Mouse (Mus musculus): Measurements from ENCODE around the gene Cops7b. TPM values are rescaled to one million over a fixed set of nuclear protein-coding genes. Genes with fewer than 3 reads are reported as not detected.
"Not testable (repeated sequence)": the region's sequence is repeated elsewhere in the genome, so short reads cannot be mapped to it uniquely, and the experiment has no call there.

Cops7b gene
- polyA plus RNA-seq (2015; fragmentation: Nextera tagmentation; extraction: Ambion mirVana) = 32.5 and 32.6 TPM in 2 replicates

DNA sequence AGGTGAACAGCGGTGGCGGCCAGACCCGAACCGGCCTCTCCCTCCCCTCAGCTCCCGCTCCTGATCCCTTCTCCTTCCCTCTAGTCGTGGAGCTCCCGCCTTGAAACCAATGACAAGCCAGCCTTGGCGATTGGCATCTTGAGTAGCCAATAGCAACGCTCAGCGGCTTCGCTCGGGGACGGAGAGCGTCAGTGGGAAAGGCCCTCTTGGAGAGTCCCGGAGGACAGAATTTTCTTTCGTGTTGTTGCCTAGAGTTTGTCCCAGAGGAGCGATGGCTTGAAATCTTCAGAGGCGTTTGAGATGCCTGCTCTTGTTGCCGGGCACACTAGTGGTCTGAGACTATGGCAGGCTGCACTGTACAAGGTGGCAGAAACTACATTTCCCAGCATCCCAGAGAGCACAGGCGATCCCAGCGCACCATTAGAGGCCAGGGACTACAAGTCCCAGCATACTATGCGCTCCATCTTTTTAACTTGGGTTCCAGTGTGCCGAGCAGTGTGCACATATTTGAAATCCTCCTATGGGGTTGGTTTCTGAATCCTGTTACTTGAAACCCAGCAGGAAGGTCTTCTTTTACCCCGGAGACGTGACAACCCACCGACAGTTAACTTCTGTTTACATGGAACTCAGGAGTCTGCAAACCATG is at the start of gene Cops7b, which contains the start of gene Pde6d:
Gene Cops7b, plus strand, starts transcription at position 454 of the 646 bp plus-strand sequence.
Gene Pde6d, minus strand, starts transcription at position 179 of the 646 bp plus-strand sequence.
- peak within 1 kb of the TSS; percentile 56 for H3K27ac ChIP-seq (ENCODE audit: low read length)
- H3K4me3 ChIP-seq (replicated peaks; ENCODE audit: low read length) = peak within 1 kb of the TSS; percentile 83
- peaks cover 13% of the 10 kb centered on the region for H3K4me1 ChIP-seq (ENCODE audit: control insufficient read depth, insufficient read depth, low read length)
- H3K9ac ChIP-seq (ENCODE audit: low read length) = peak within 1 kb of the TSS; percentile 88
- under 1% methylated on average over 26 of the region's 26 CpGs for WGBS
- no peaks in the 10 kb centered on the region for H3K9me3 ChIP-seq (replicated peaks; ENCODE audit: control insufficient read depth, low read length)
- H3K36me3 ChIP-seq (ENCODE audit: control insufficient read depth, insufficient read depth, low read length) = no peaks in the 10 kb centered on the region
- peak; percentile 96 for ATAC-seq (ENCODE audit: insufficient read depth, low FRiP score)
- peak within 1 kb of the TSS; percentile 80 for H3K4me2 ChIP-seq (ENCODE audit: low read depth, low read length)
- no peaks in the 10 kb centered on the region for H3K27me3 ChIP-seq (ENCODE audit: control insufficient read depth, insufficient read depth, low read length)

DNA sequence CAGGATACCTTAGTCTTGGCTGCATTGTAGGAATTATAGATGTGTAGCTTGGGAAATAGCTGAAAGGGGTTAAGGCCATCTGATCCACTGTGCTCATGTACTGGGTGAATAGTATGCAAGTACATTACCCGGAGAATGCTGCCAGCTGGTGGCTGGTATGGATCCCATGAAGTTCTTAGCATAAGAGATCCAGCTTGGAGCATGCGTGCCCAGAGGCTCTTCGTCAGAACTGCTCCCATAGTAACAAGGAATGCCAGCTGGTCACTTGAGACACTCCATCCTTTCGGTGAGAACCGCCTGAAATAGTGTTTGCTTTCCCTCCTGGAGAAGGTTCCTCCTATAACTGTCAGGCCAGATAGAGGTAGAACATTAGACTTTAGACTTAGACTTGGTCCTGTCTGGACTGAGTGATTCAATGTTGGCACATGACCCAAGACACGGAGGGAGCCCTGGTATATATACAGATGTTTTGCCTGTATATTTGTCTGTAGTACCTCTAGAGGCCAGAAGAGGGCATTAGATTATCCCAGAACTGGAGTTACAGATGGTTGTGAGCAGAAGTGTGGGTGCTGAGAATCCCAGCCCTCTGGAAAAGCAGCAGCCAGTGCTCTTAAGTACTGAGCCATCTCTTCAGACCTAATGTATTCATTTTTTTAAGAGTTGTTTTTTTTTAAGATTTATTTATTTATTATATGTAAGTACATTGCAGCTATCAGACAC is 49.1 kb upstream of the Cops7b start:
- H3K4me1 ChIP-seq (ENCODE audit: control insufficient read depth, insufficient read depth, low read length) = peaks cover 18% of the 10 kb centered on the region
- no peak overlapping the region for H3K4me2 ChIP-seq (ENCODE audit: low read depth, low read length)
- no peak overlapping the region for H3K4me3 ChIP-seq (replicated peaks; ENCODE audit: low read length)
- no peak for ATAC-seq (ENCODE audit: insufficient read depth, low FRiP score)
- H3K9ac ChIP-seq (ENCODE audit: low read length) = no peak overlapping the region
- H3K36me3 ChIP-seq (ENCODE audit: control insufficient read depth, insufficient read depth, low read length) = no peaks in the 10 kb centered on the region
- no peaks in the 10 kb centered on the region for H3K9me3 ChIP-seq (replicated peaks; ENCODE audit: control insufficient read depth, low read length)
- no peak overlapping the region for H3K27ac ChIP-seq (ENCODE audit: low read length)
- WGBS = 88% methylated on average over 6 of the region's 6 CpGs
- H3K27me3 ChIP-seq (ENCODE audit: control insufficient read depth, insufficient read depth, low read length) = no peaks in the 10 kb centered on the region

DNA sequence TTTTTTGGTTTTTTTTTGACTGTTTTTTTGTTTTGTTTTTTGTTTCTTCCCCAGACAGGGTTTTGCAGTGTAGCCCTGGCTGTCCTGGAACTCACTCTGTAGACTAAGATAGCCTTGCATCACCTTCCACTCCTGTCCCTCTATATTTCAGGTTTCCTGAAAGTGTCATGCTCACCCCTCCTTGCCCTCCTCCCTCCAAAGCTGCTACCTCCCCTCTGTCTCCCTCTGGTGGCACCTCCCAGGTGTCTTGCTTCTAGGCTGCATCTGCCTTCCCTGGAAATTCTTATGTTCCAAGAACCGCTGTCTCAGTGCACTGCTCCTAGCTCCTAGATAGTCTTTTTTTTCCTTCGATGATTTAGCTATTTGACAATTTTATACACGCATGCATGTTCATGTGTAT is 44.3 kb upstream of the Cops7b start:
- 60% methylated on average over 3 of the region's 3 CpGs for WGBS
- Histone ChIP-seq H3K27me3 (ENCODE audit: control insufficient read depth, insufficient read depth, low read length) (no peaks in the 10 kb centered on the region), H3K27ac (ENCODE audit: low read length) (no peak overlapping the region)

DNA sequence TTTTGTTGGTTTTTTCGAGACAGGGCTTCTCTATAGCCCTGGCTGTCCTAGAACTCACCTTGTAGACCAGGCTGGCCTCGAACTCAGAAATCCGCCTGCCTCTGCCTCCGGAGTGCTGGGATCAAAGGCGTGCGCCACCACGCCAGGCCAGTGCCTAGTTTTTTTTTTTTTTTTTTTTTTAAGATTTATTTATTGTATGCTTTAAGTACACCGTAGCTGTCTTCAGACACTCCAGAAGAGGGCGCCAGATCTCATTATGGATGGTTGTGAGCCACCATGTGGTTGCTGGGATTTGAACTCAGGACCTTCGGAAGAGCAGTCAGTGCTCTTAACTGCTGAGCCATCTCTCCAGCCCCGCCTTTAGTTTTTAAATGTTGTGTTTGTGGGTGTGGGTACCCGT is 43.1 kb upstream of the Cops7b start:
- 86% methylated on average over 12 of the region's 12 CpGs for WGBS
- H3K9me3 ChIP-seq (replicated peaks; ENCODE audit: control insufficient read depth, low read length); H3K36me3 ChIP-seq (ENCODE audit: control insufficient read depth, insufficient read depth, low read length); ATAC-seq (ENCODE audit: insufficient read depth, low FRiP score); H3K4me2 ChIP-seq (ENCODE audit: low read depth, low read length); H3K27me3 ChIP-seq (ENCODE audit: control insufficient read depth, insufficient read depth, low read length); H3K9ac ChIP-seq (ENCODE audit: low read length); H3K27ac ChIP-seq (ENCODE audit: low read length); H3K4me3 ChIP-seq (replicated peaks; ENCODE audit: low read length); H3K4me1 ChIP-seq (ENCODE audit: control insufficient read depth, insufficient read depth, low read length): not testable (repeated sequence)

More for the DNA sequence above, 44.3 kb upstream of the Cops7b start:
- H3K4me2 ChIP-seq (ENCODE audit: low read depth, low read length) = no peak overlapping the region
- no peak overlapping the region for H3K4me3 ChIP-seq (replicated peaks; ENCODE audit: low read length)
- H3K9ac ChIP-seq (ENCODE audit: low read length) = no peak overlapping the region
- H3K36me3 ChIP-seq (ENCODE audit: control insufficient read depth, insufficient read depth, low read length) = 0 out of 2 replicates have a peak, but pooled peaks cover 3% of the 10 kb centered on the region
- H3K9me3 ChIP-seq (replicated peaks; ENCODE audit: control insufficient read depth, low read length) = no peaks in the 10 kb centered on the region
- no peak for ATAC-seq (ENCODE audit: insufficient read depth, low FRiP score)
- no peaks in the 10 kb centered on the region for H3K4me1 ChIP-seq (ENCODE audit: control insufficient read depth, insufficient read depth, low read length)

DNA sequence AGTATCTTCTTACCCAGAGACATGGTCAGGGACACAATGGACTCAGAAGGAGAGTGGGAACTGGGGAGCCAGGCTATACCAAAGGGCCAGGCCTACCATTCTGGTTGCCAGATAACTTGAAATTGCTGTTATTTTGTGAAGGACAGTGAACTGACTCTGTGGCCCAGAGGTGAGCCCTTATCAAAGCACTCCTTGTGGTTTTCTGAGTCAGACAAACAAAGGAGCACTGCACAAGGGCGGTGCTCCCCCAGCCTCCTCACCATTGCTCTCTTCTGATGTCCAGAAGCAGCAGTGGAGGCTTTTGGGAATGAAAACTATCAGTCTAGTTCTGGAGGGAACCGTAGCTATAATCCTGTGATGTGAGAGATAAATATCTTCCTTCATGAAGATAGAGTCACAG is 40.1 kb upstream of the Cops7b start:
- no peaks in the 10 kb centered on the region for H3K27me3 ChIP-seq (ENCODE audit: control insufficient read depth, insufficient read depth, low read length)
- H3K9me3 ChIP-seq (replicated peaks; ENCODE audit: control insufficient read depth, low read length) = no peaks in the 10 kb centered on the region
- WGBS = 85% methylated on average over 2 of the region's 2 CpGs
- no peak overlapping the region for H3K9ac ChIP-seq (ENCODE audit: low read length)
- H3K27ac ChIP-seq (ENCODE audit: low read length) = no peak overlapping the region
- H3K4me1 ChIP-seq (ENCODE audit: control insufficient read depth, insufficient read depth, low read length) = no peaks in the 10 kb centered on the region
- 0 out of 2 replicates have a peak, but pooled peaks cover 10% of the 10 kb centered on the region for H3K36me3 ChIP-seq (ENCODE audit: control insufficient read depth, insufficient read depth, low read length)
- no peak for ATAC-seq (ENCODE audit: insufficient read depth, low FRiP score)
- H3K4me3 ChIP-seq (replicated peaks; ENCODE audit: low read length) = no peak overlapping the region
- H3K4me2 ChIP-seq (ENCODE audit: low read depth, low read length) = no peak overlapping the region

DNA sequence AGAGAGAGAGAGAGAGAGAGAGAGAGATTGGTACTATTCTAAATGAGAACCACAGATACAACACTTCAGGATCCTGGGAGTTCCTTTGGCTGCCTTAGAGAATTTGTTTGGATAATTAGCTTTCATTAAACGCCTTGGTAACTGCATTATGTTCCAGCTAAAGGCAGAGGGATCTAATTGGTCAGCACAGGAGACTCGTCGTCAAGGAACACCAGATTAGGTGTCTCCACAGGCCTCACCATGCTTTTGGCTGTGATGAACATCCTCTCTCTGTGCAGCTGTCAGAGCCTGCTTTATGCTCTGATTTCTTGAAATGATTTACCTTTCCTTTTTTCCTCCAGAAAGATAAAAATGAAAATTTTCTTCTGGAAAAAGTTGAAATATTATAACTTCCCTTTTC is 35.9 kb upstream of the Cops7b start:
- Histone ChIP-seq H3K4me1 (ENCODE audit: control insufficient read depth, insufficient read depth, low read length) (no peaks in the 10 kb centered on the region), H3K9ac (ENCODE audit: low read length) (no peak overlapping the region), H3K4me3 (replicated peaks; ENCODE audit: low read length) (no peak overlapping the region), H3K9me3 (replicated peaks; ENCODE audit: control insufficient read depth, low read length) (no peaks in the 10 kb centered on the region), H3K36me3 (ENCODE audit: control insufficient read depth, insufficient read depth, low read length) (0 out of 2 replicates have a peak, but pooled peaks cover 10% of the 10 kb centered on the region), H3K27ac (ENCODE audit: low read length) (no peak overlapping the region), H3K27me3 (ENCODE audit: control insufficient read depth, insufficient read depth, low read length) (no peaks in the 10 kb centered on the region), H3K4me2 (ENCODE audit: low read depth, low read length) (no peak overlapping the region)
- ATAC-seq (ENCODE audit: insufficient read depth, low FRiP score) = no peak
- 73% methylated on average over 3 of the region's 3 CpGs for WGBS

DNA sequence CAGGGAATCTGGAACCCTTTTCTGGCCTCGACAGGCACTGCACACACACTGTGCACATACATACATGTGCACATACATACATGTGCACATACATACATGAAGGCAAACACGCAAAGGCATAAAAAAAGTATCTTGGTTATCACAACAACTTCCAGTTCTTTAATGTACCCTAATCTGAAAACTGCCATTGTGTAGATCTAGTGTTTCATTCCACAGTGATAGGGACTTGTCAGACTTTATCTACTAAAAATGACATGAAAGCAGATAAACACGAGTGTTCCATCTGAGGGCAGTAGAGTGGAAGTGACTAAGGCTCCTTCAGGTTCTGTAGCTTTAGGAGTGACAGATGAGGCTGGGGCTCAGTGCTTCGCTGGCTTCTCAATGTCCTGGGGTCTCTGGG is 31.4 kb upstream of the Cops7b start:
- 65% methylated on average over 4 of the region's 4 CpGs for WGBS
- no peaks in the 10 kb centered on the region for H3K27me3 ChIP-seq (ENCODE audit: control insufficient read depth, insufficient read depth, low read length)
- no peak overlapping the region for H3K4me3 ChIP-seq (replicated peaks; ENCODE audit: low read length)
- no peaks in the 10 kb centered on the region for H3K4me1 ChIP-seq (ENCODE audit: control insufficient read depth, insufficient read depth, low read length)
- H3K27ac ChIP-seq (ENCODE audit: low read length) = no peak overlapping the region
- H3K36me3 ChIP-seq (ENCODE audit: control insufficient read depth, insufficient read depth, low read length) = no peaks in the 10 kb centered on the region
- ATAC-seq (ENCODE audit: insufficient read depth, low FRiP score) = no peak
- no peaks in the 10 kb centered on the region for H3K9me3 ChIP-seq (replicated peaks; ENCODE audit: control insufficient read depth, low read length)
- no peak overlapping the region for H3K9ac ChIP-seq (ENCODE audit: low read length)
- H3K4me2 ChIP-seq (ENCODE audit: low read depth, low read length) = no peak overlapping the region

DNA sequence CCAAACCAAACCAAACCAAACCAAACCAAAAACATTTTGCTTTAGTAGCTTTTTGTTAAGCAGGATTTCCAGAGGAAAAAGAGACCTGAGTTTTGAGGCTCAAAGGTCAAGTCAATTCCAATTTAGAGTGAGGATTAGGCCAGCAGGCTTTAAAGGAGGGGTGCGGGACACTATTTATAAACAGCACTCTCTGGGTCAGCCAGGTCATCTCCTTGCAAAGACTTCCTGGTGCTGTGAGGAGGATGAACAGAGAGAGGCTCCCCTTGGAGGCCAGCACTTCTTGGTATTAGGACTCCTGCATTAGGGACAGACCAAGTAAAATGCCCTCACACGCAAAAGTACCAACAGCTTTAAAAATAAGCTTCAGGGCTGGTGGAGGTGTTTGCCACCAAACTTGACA is 30.8 kb upstream of the Cops7b start:
- Histone ChIP-seq H3K27ac (ENCODE audit: low read length) (no peak overlapping the region), H3K4me1 (ENCODE audit: control insufficient read depth, insufficient read depth, low read length) (no peaks in the 10 kb centered on the region), H3K9me3 (replicated peaks; ENCODE audit: control insufficient read depth, low read length) (no peaks in the 10 kb centered on the region), H3K27me3 (ENCODE audit: control insufficient read depth, insufficient read depth, low read length) (no peaks in the 10 kb centered on the region), H3K36me3 (ENCODE audit: control insufficient read depth, insufficient read depth, low read length) (no peaks in the 10 kb centered on the region), H3K4me3 (replicated peaks; ENCODE audit: low read length) (no peak overlapping the region), H3K4me2 (ENCODE audit: low read depth, low read length) (no peak overlapping the region), H3K9ac (ENCODE audit: low read length) (no peak overlapping the region)
- no peak for ATAC-seq (ENCODE audit: insufficient read depth, low FRiP score)
- 46% methylated on average over 2 of the region's 2 CpGs for WGBS

DNA sequence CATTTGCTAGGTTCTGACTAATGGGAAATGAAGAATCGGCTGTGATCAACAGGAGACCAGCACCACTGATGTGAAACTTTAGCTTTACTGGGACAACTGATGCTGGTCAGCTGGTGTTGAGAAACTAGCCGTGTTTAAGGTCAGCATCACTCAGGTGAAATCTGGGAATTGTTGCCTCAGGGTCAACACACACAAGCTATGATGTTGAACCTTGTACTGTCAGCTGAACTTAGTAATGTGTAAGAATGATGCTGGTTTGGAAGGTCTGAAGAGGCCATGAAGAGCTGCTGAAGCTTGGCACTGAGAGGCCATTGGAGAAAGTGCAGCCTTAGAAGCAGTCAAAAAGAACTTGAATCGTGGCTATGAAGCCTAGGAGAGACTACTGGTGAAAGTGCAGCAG is 27.0 kb upstream of the Cops7b start:
- H3K4me3 ChIP-seq (replicated peaks; ENCODE audit: low read length) = no peak overlapping the region
- 86% methylated on average over 3 of the region's 3 CpGs for WGBS
- H3K9ac ChIP-seq (ENCODE audit: low read length) = no peak overlapping the region
- no peaks in the 10 kb centered on the region for H3K9me3 ChIP-seq (replicated peaks; ENCODE audit: control insufficient read depth, low read length)
- H3K36me3 ChIP-seq (ENCODE audit: control insufficient read depth, insufficient read depth, low read length) = no peaks in the 10 kb centered on the region
- H3K4me1 ChIP-seq (ENCODE audit: control insufficient read depth, insufficient read depth, low read length) = no peaks in the 10 kb centered on the region
- no peak for ATAC-seq (ENCODE audit: insufficient read depth, low FRiP score)
- H3K4me2 ChIP-seq (ENCODE audit: low read depth, low read length) = no peak overlapping the region
- H3K27ac ChIP-seq (ENCODE audit: low read length) = no peak overlapping the region
- no peaks in the 10 kb centered on the region for H3K27me3 ChIP-seq (ENCODE audit: control insufficient read depth, insufficient read depth, low read length)

All from stomach, embryonic 16.5 days (tissue).